Mouse (Mus musculus): ENCODE measurements around the gene Camk2d. TPM values are rescaled to one million over a fixed set of nuclear protein-coding genes. Genes with fewer than 3 reads are reported as not detected.

Camk2d gene
- polyA plus RNA-seq, 1 experiment from 2014 or later, result 15.4 TPM

GRCm38 (mm10) chr3:126650332-126650731 lies 54.2 kb downstream of the Camk2d start:
- WGBS, result 94% methylated on average over 4 of the region's 4 CpGs
- H3K27ac ChIP-seq (replicated peaks; ENCODE audit: low read depth, low read length), result no peak overlapping the region
- ATAC-seq (ENCODE audit: insufficient number of reproducible peaks, low FRiP score, low TSS enrichment, low read depth), result no peak
- H3K4me2 ChIP-seq (ENCODE audit: low read depth, severe bottlenecking), result no peak overlapping the region
- no peak overlapping the region for H3K4me3 ChIP-seq (ENCODE audit: low read depth, low read length)
- no peaks in the 10 kb centered on the region for H3K9me3 ChIP-seq (ENCODE audit: control insufficient read depth, low read length)
- H3K4me1 ChIP-seq (ENCODE audit: control insufficient read depth, insufficient read depth, low read length), result no peaks in the 10 kb centered on the region
- no peak overlapping the region for H3K9ac ChIP-seq (ENCODE audit: low read length)
- H3K36me3 ChIP-seq (ENCODE audit: control insufficient read depth, insufficient read depth, low read length), result no peaks in the 10 kb centered on the region
- DNase-seq (ENCODE audit: low spot score), result no peak
- H3K27me3 ChIP-seq (ENCODE audit: control insufficient read depth, insufficient read depth, low read length), result no peaks in the 10 kb centered on the region

- 92% methylated on average over 6 of the region's 6 CpGs for WGBS
- H3K9me3 ChIP-seq (ENCODE audit: control insufficient read depth, low read length), result no peaks in the 10 kb centered on the region
- no peak overlapping the region for H3K9ac ChIP-seq (ENCODE audit: low read length)
These were observed 54.6 kb downstream of the Camk2d start for GRCm38 (mm10) chr3:126650747-126651146.

GRCm38 (mm10) chr3:126652361-126652760 lies 56.3 kb downstream of the Camk2d start:
- no peak overlapping the region for H3K4me3 ChIP-seq (ENCODE audit: low read depth, low read length)
- H3K27me3 ChIP-seq (ENCODE audit: control insufficient read depth, insufficient read depth, low read length), result no peaks in the 10 kb centered on the region
- no peak overlapping the region for H3K4me2 ChIP-seq (ENCODE audit: low read depth, severe bottlenecking)
- ATAC-seq (ENCODE audit: insufficient number of reproducible peaks, low FRiP score, low TSS enrichment, low read depth) (no peak), DNase-seq (ENCODE audit: low spot score) (no peak)
- 69% methylated on average over 2 of the region's 2 CpGs for WGBS
- H3K4me1 ChIP-seq (ENCODE audit: control insufficient read depth, insufficient read depth, low read length), result no peaks in the 10 kb centered on the region
- no peak overlapping the region for H3K9ac ChIP-seq (ENCODE audit: low read length)
- no peaks in the 10 kb centered on the region for H3K36me3 ChIP-seq (ENCODE audit: control insufficient read depth, insufficient read depth, low read length)
- no peak overlapping the region for H3K27ac ChIP-seq (replicated peaks; ENCODE audit: low read depth, low read length)
- H3K9me3 ChIP-seq (ENCODE audit: control insufficient read depth, low read length), result no peaks in the 10 kb centered on the region

More at GRCm38 (mm10) chr3:126650747-126651146, 54.6 kb downstream of the Camk2d start:
- no peak overlapping the region for H3K4me2 ChIP-seq (ENCODE audit: low read depth, severe bottlenecking)
- H3K27me3 ChIP-seq (ENCODE audit: control insufficient read depth, insufficient read depth, low read length), result no peaks in the 10 kb centered on the region
- no peak for DNase-seq (ENCODE audit: low spot score)
- no peaks in the 10 kb centered on the region for H3K36me3 ChIP-seq (ENCODE audit: control insufficient read depth, insufficient read depth, low read length)
- no peak overlapping the region for H3K27ac ChIP-seq (replicated peaks; ENCODE audit: low read depth, low read length)
- ATAC-seq (ENCODE audit: insufficient number of reproducible peaks, low FRiP score, low TSS enrichment, low read depth), result no peak
- no peak overlapping the region for H3K4me3 ChIP-seq (ENCODE audit: low read depth, low read length)
- H3K4me1 ChIP-seq (ENCODE audit: control insufficient read depth, insufficient read depth, low read length), result no peaks in the 10 kb centered on the region

- H3K4me3 ChIP-seq (ENCODE audit: low read depth, low read length), result no peak overlapping the region
- no peak overlapping the region for H3K9ac ChIP-seq (ENCODE audit: low read length)
- H3K4me2 ChIP-seq (ENCODE audit: low read depth, severe bottlenecking), result no peak overlapping the region
- WGBS, result 74% methylated on average over 1 of the region's 1 CpGs
- H3K27me3 ChIP-seq (ENCODE audit: control insufficient read depth, insufficient read depth, low read length), result no peaks in the 10 kb centered on the region
- no peaks in the 10 kb centered on the region for H3K4me1 ChIP-seq (ENCODE audit: control insufficient read depth, insufficient read depth, low read length)
- DNase-seq (ENCODE audit: low spot score), result no peak
- no peak for ATAC-seq (ENCODE audit: insufficient number of reproducible peaks, low FRiP score, low TSS enrichment, low read depth)
- no peaks in the 10 kb centered on the region for H3K9me3 ChIP-seq (ENCODE audit: control insufficient read depth, low read length)
- H3K36me3 ChIP-seq (ENCODE audit: control insufficient read depth, insufficient read depth, low read length), result no peaks in the 10 kb centered on the region
- no peak overlapping the region for H3K27ac ChIP-seq (replicated peaks; ENCODE audit: low read depth, low read length)
These were observed 57.0 kb downstream of the Camk2d start for GRCm38 (mm10) chr3:126653118-126653517.

GRCm38 (mm10) chr3:126656173-126656572 lies 60.1 kb downstream of the Camk2d start:
- Histone ChIP-seq H3K4me3 (ENCODE audit: low read depth, low read length) (no peak overlapping the region), H3K4me2 (ENCODE audit: low read depth, severe bottlenecking) (no peak overlapping the region), H3K4me1 (ENCODE audit: control insufficient read depth, insufficient read depth, low read length) (no peaks in the 10 kb centered on the region), H3K36me3 (ENCODE audit: control insufficient read depth, insufficient read depth, low read length) (no peaks in the 10 kb centered on the region), H3K27me3 (ENCODE audit: control insufficient read depth, insufficient read depth, low read length) (no peaks in the 10 kb centered on the region), H3K27ac (replicated peaks; ENCODE audit: low read depth, low read length) (no peak overlapping the region), H3K9me3 (ENCODE audit: control insufficient read depth, low read length) (no peaks in the 10 kb centered on the region), H3K9ac (ENCODE audit: low read length) (no peak overlapping the region)
- ATAC-seq (ENCODE audit: insufficient number of reproducible peaks, low FRiP score, low TSS enrichment, low read depth) (no peak), DNase-seq (ENCODE audit: low spot score) (no peak)
- 72% methylated on average over 3 of the region's 3 CpGs for WGBS

- H3K4me2 ChIP-seq (ENCODE audit: low read depth, severe bottlenecking), result no peak overlapping the region
- no peaks in the 10 kb centered on the region for H3K4me1 ChIP-seq (ENCODE audit: control insufficient read depth, insufficient read depth, low read length)
- no peak overlapping the region for H3K27ac ChIP-seq (replicated peaks; ENCODE audit: low read depth, low read length)
These were observed 61.8 kb downstream of the Camk2d start for GRCm38 (mm10) chr3:126657895-126658294.

GRCm38 (mm10) chr3:126658791-126659190 lies 62.7 kb downstream of the Camk2d start:
- 73% methylated on average over 10 of the region's 10 CpGs for WGBS
- H3K27ac ChIP-seq (replicated peaks; ENCODE audit: low read depth, low read length), result no peak overlapping the region
- DNase-seq (ENCODE audit: low spot score), result no peak

More at GRCm38 (mm10) chr3:126657895-126658294, 61.8 kb downstream of the Camk2d start:
- no peak overlapping the region for H3K4me3 ChIP-seq (ENCODE audit: low read depth, low read length)
- no peaks in the 10 kb centered on the region for H3K9me3 ChIP-seq (ENCODE audit: control insufficient read depth, low read length)
- H3K36me3 ChIP-seq (ENCODE audit: control insufficient read depth, insufficient read depth, low read length), result no peaks in the 10 kb centered on the region
- no peaks in the 10 kb centered on the region for H3K27me3 ChIP-seq (ENCODE audit: control insufficient read depth, insufficient read depth, low read length)
- ATAC-seq (ENCODE audit: insufficient number of reproducible peaks, low FRiP score, low TSS enrichment, low read depth) (no peak), DNase-seq (ENCODE audit: low spot score) (no peak)
- H3K9ac ChIP-seq (ENCODE audit: low read length), result no peak overlapping the region
- WGBS, result 74% methylated on average over 4 of the region's 4 CpGs

GRCm38 (mm10) chr3:126659235-126659634 lies 63.1 kb downstream of the Camk2d start:
- Histone ChIP-seq H3K9me3 (ENCODE audit: control insufficient read depth, low read length) (no peaks in the 10 kb centered on the region), H3K27ac (replicated peaks; ENCODE audit: low read depth, low read length) (no peak overlapping the region), H3K27me3 (ENCODE audit: control insufficient read depth, insufficient read depth, low read length) (no peaks in the 10 kb centered on the region), H3K4me3 (ENCODE audit: low read depth, low read length) (no peak overlapping the region), H3K9ac (ENCODE audit: low read length) (no peak overlapping the region), H3K36me3 (ENCODE audit: control insufficient read depth, insufficient read depth, low read length) (no peaks in the 10 kb centered on the region), H3K4me2 (ENCODE audit: low read depth, severe bottlenecking) (no peak overlapping the region), H3K4me1 (ENCODE audit: control insufficient read depth, insufficient read depth, low read length) (no peaks in the 10 kb centered on the region)
- ATAC-seq (ENCODE audit: insufficient number of reproducible peaks, low FRiP score, low TSS enrichment, low read depth) (no peak), DNase-seq (ENCODE audit: low spot score) (no peak)
- WGBS, result 79% methylated on average over 8 of the region's 8 CpGs

More at GRCm38 (mm10) chr3:126658791-126659190, 62.7 kb downstream of the Camk2d start:
- Histone ChIP-seq H3K36me3 (ENCODE audit: control insufficient read depth, insufficient read depth, low read length) (no peaks in the 10 kb centered on the region), H3K27me3 (ENCODE audit: control insufficient read depth, insufficient read depth, low read length) (no peaks in the 10 kb centered on the region), H3K4me2 (ENCODE audit: low read depth, severe bottlenecking) (no peak overlapping the region), H3K4me3 (ENCODE audit: low read depth, low read length) (no peak overlapping the region), H3K9me3 (ENCODE audit: control insufficient read depth, low read length) (no peaks in the 10 kb centered on the region), H3K9ac (ENCODE audit: low read length) (no peak overlapping the region), H3K4me1 (ENCODE audit: control insufficient read depth, insufficient read depth, low read length) (no peaks in the 10 kb centered on the region)
- ATAC-seq (ENCODE audit: insufficient number of reproducible peaks, low FRiP score, low TSS enrichment, low read depth), result no peak

GRCm38 (mm10) chr3:126659832-126660564 lies 63.9 kb downstream of the Camk2d start:
- Histone ChIP-seq H3K4me1 (ENCODE audit: control insufficient read depth, insufficient read depth, low read length) (no peaks in the 10 kb centered on the region), H3K27me3 (ENCODE audit: control insufficient read depth, insufficient read depth, low read length) (no peaks in the 10 kb centered on the region), H3K4me2 (ENCODE audit: low read depth, severe bottlenecking) (no peak overlapping the region), H3K9ac (ENCODE audit: low read length) (no peak overlapping the region), H3K4me3 (ENCODE audit: low read depth, low read length) (no peak overlapping the region), H3K27ac (replicated peaks; ENCODE audit: low read depth, low read length) (no peak overlapping the region), H3K9me3 (ENCODE audit: control insufficient read depth, low read length) (no peaks in the 10 kb centered on the region), H3K36me3 (ENCODE audit: control insufficient read depth, insufficient read depth, low read length) (no peaks in the 10 kb centered on the region)
- WGBS, result 82% methylated on average over 8 of the region's 8 CpGs
- DNase-seq (ENCODE audit: low spot score) (no peak), ATAC-seq (ENCODE audit: insufficient number of reproducible peaks, low FRiP score, low TSS enrichment, low read depth) (no peak)
